Comparison of ENCODE assay signal across 23 mouse cellular contexts in the genomic region with DNA sequence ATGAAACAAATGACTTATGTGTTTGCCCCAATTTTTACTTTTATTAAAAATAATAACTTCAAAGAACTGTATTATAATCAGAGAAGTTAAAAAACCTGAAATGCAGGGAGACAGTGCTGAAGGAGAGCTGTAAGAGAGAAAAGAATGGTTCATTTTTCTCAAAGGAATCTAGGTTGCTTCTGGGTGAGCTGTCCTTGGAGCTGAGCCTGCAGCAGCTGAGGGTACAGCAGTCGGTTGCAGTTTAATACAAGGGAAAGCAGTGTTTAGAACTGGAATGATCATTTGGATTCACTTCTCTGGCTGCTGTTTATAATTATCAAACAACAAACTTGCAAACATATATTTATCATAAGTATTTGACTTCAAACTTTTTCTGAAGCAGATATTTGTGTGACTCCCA. TPM values are rescaled to one million over a fixed set of nuclear protein-coding genes. Genes with fewer than 3 reads are reported as not detected.
A peak's percentile ranks its signal among the peaks of the same experiment; 100 is the strongest.
DNase-seq lines count a peak whose midpoint lies in the region; ATAC-seq and TF ChIP-seq lines count a peak whose summit lies in the region.
"Had no signal": no experiment of that assay in that cellular context is flagged by ENCODE, and none has a peak within 500 bp of the region (broad histone marks: within the 10 kb centered on the region; RNA-seq: fewer than 3 reads in every experiment).

No protein-coding gene starts in this region.

- peak overlapping the region; percentile 68 for H3K27ac ChIP-seq in layer of hippocampus, adult 2 months

- ATAC-seq in frontal cortex, adult (ENCODE audit: low TSS enrichment) = peak; percentile 92
- ATAC-seq: activated CD4-positive, CD25-positive, alpha-beta regulatory T cell, adult 4 months; CD4-positive, CD25-positive, alpha-beta regulatory T cell, adult 4 months; Patski had no signal

- H3K4me3 ChIP-seq in layer of hippocampus, adult 2 months = no peak overlapping the region

- TF ChIP-seq CTCF in layer of hippocampus, adult 2 months (conservative IDR thresholded peaks at IDR 0.05) = no peak

- no peak for DNase-seq in frontal cortex, postnatal 14 days (ENCODE audit: low spot score in 2 of 2)
- DNase-seq in layer of hippocampus, adult 2 months (ENCODE audit: low spot score in 2 of 2) = no peak
- no peak for DNase-seq in layer of hippocampus, adult 18-20 months (ENCODE audit: low spot score in 2 of 2)
- peak; percentile 43 for DNase-seq in Muller cell, postnatal 12 days (ENCODE audit: inconsistent ontology term)
- peak; percentile 40 for DNase-seq in brain, adult 2 months (ENCODE audit: low read depth, low spot score)
- DNase-seq in testis, postnatal 10 days (ENCODE audit: low spot score) = no peak
- DNase-seq in lung, postnatal 14 days = no peak
- DNase-seq: adrenal gland, adult 2 months; adrenal gland, adult 8-10 months; adrenal gland, postnatal 10 days; adrenal gland, postnatal 14 days; adrenal gland, postnatal 25 days; adrenal gland, postnatal 36 days; B cell, adult 2 months; cerebellum, adult 11 months; cerebellum, adult 11-12 months; cerebellum, adult 18-20 months; cerebellum, adult 2 months had no signal

RNA-seq across cellular contexts. Expression of gene Rap2b, which starts 12.0 kb away (rescaled TPM):
- total RNA-seq in layer of hippocampus, adult 2 months (2021) = 10 to 100 TPM; 42.4 to 47.8 TPM
- 10 to 100 TPM; 41.9 to 44.7 TPM for total RNA-seq in layer of hippocampus, adult 18-20 months (2021)
- total RNA-seq: CH12.LX had no signal

RNA-seq across cellular contexts. Expression of gene B430305J03Rik, which starts 16.3 kb away (rescaled TPM):
- 1 to 10 TPM; 2.6 to 3.2 TPM for total RNA-seq in layer of hippocampus, adult 2 months (2021)
- total RNA-seq in layer of hippocampus, adult 18-20 months (2021) = 1 to 10 TPM; 3.1 TPM
- total RNA-seq: adrenal gland, postnatal 14 days; CH12.LX had no signal

Comparison
In these comparisons a context has a peak if more than half of its experiments do, and no peak if none do; other contexts are left out.
1. DNase-seq: peak in Muller cell, postnatal 12 days (single experiment) and brain, adult 2 months (single experiment); none in frontal cortex, postnatal 14 days (0 of 2), layer of hippocampus, adult 2 months (0 of 2), layer of hippocampus, adult 18-20 months (0 of 2), testis, postnatal 10 days (single experiment) and lung, postnatal 14 days (single experiment).